Mouse (Mus musculus): ENCODE results near the gene Rims4. TPM values are rescaled to one million over a fixed set of nuclear protein-coding genes. Genes with fewer than 3 reads are reported as not detected.

Gene Rims4
- polyA plus RNA-seq, 1 experiment from 2014 or later, result 0.98 TPM

DNA sequence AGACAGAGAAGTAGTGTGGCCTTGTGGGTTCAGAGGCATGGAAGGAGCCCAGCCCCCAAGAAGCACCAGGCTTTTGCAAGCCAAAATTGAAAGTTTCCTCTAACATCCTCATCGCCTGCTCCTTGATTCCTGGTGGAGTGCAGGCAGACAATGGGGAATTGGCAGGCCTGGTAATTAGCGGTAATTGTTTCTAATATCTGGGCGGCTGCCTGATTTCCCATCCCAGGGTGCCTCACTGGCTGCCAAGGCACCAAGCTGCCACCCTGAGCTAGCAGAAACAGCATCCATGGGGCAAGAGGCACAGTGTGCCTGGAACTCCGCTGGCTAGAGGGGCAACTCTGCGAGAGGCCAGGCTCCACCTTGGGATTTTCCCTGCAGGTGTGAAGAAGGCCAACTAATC, 48.7 kb downstream of the Rims4 start:
- Histone ChIP-seq H3K27ac (ENCODE audit: low read depth, low read length) (no peak overlapping the region), H3K4me1 (replicated peaks; ENCODE audit: control insufficient read depth, insufficient read depth, low read length) (0 out of 2 replicates have a peak, but pooled peaks cover 5% of the 10 kb centered on the region), H3K9ac (ENCODE audit: low read length) (no peak overlapping the region), H3K4me2 (ENCODE audit: low read depth, low read length, severe bottlenecking) (no peak overlapping the region), H3K27me3 (ENCODE audit: control insufficient read depth, insufficient read depth, low read length) (no peaks in the 10 kb centered on the region), H3K4me3 (ENCODE audit: low read depth, low read length) (no peak overlapping the region), H3K36me3 (ENCODE audit: control insufficient read depth, insufficient read depth, low read length) (no peaks in the 10 kb centered on the region), H3K9me3 (ENCODE audit: control insufficient read depth, low read length) (no peaks in the 10 kb centered on the region)
- ATAC-seq (replicated peaks; ENCODE audit: low FRiP score), result no peak
- no peak for DNase-seq (ENCODE audit: low spot score)
- 60% methylated on average over 5 of the region's 5 CpGs for WGBS

DNA sequence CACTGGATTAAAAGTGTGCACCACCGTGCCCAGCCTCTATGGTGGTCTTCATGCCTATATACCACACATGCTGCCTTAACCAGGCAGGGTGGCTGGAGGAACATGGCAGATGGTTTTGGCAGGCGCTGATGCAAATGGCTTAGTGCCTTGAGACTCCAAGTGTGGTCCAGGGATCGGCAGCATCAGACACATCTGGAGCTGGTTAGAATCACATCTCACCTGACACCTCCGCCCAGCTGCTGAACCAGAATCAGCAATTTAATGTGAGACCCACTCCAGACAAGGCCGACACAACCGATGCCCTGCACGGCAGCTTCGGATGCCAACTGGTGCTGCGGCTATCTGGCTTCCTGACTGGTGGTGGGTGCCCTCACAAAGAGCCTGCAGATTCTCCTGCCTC, 52.4 kb downstream of the Rims4 start:
- DNase-seq (ENCODE audit: low spot score), result no peak
- WGBS, result 88% methylated on average over 9 of the region's 9 CpGs
- no peak overlapping the region for H3K9ac ChIP-seq (ENCODE audit: low read length)
- no peaks in the 10 kb centered on the region for H3K27me3 ChIP-seq (ENCODE audit: control insufficient read depth, insufficient read depth, low read length)
- H3K4me3 ChIP-seq (ENCODE audit: low read depth, low read length), result no peak overlapping the region
- 0 out of 2 replicates have a peak, but pooled peaks cover 5% of the 10 kb centered on the region for H3K4me1 ChIP-seq (replicated peaks; ENCODE audit: control insufficient read depth, insufficient read depth, low read length)
- H3K9me3 ChIP-seq (ENCODE audit: control insufficient read depth, low read length), result no peaks in the 10 kb centered on the region
- no peaks in the 10 kb centered on the region for H3K36me3 ChIP-seq (ENCODE audit: control insufficient read depth, insufficient read depth, low read length)
- no peak for ATAC-seq (replicated peaks; ENCODE audit: low FRiP score)
- no peak overlapping the region for H3K4me2 ChIP-seq (ENCODE audit: low read depth, low read length, severe bottlenecking)
- no peak overlapping the region for H3K27ac ChIP-seq (ENCODE audit: low read depth, low read length)

- WGBS, result 91% methylated on average over 5 of the region's 5 CpGs
Observed at GRCm38 (mm10) chr2:163865311-163865710, 53.2 kb downstream of the Rims4 start.

DNA sequence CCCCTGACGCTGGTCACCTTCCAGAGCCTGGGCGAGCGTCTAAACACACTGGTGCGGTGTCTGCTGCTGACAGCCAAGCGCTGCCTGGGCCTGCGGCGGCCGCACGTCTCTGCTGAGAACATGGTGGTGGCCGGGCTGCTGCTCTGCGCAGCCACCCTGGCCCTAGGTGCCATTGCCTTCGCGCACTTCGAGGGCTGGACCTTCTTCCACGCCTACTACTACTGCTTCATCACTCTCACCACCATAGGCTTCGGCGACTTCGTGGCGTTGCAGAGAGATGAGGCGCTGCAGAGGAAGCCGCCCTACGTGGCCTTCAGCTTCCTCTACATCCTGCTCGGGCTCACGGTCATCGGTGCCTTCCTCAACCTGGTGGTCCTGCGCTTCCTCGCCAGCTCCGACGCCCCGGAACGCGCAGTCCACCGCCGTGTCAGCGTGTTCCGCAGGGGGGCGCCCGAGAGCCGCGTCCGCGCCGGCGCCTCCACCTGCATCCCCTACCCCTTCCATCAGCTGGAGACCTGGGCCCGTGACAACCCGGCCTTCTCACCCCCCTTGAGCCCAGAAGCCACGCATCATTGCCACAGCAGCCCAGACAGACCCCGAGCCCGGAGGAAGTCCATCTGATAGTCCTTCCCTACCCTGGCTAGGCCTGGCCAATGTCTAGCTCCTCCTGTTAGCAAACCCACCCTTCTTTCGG, 60.1 kb downstream of the Rims4 start:
- DNase-seq (ENCODE audit: low spot score) (peak; percentile 86), ATAC-seq (replicated peaks; ENCODE audit: low FRiP score) (peak; percentile 65)
- no peak overlapping the region for H3K9ac ChIP-seq (ENCODE audit: low read length)
- no peaks in the 10 kb centered on the region for H3K9me3 ChIP-seq (ENCODE audit: control insufficient read depth, low read length)
- 19% methylated on average over 43 of the region's 50 CpGs for WGBS
- H3K27ac ChIP-seq (ENCODE audit: low read depth, low read length), result no peak overlapping the region
- peaks cover 4% of the 10 kb centered on the region; the same call in 1 of the 2 replicates for H3K4me1 ChIP-seq (replicated peaks; ENCODE audit: control insufficient read depth, insufficient read depth, low read length)
- no peaks in the 10 kb centered on the region for H3K36me3 ChIP-seq (ENCODE audit: control insufficient read depth, insufficient read depth, low read length)
- H3K4me3 ChIP-seq (ENCODE audit: low read depth, low read length), result no peak overlapping the region
- H3K4me2 ChIP-seq (ENCODE audit: low read depth, low read length, severe bottlenecking), result 0 out of 2 replicates have a peak overlapping the region, but pooled peaks have one; percentile 26
- peaks cover 36% of the 10 kb centered on the region for H3K27me3 ChIP-seq (ENCODE audit: control insufficient read depth, insufficient read depth, low read length)

More at GRCm38 (mm10) chr2:163865311-163865710, 53.2 kb downstream of the Rims4 start:
- H3K9ac ChIP-seq (ENCODE audit: low read length), result no peak overlapping the region
- ATAC-seq (replicated peaks; ENCODE audit: low FRiP score) (no peak), DNase-seq (ENCODE audit: low spot score) (no peak)
- H3K27me3 ChIP-seq (ENCODE audit: control insufficient read depth, insufficient read depth, low read length), result no peaks in the 10 kb centered on the region
- no peak overlapping the region for H3K4me2 ChIP-seq (ENCODE audit: low read depth, low read length, severe bottlenecking)
- 0 out of 2 replicates have a peak, but pooled peaks cover 3% of the 10 kb centered on the region for H3K4me1 ChIP-seq (replicated peaks; ENCODE audit: control insufficient read depth, insufficient read depth, low read length)
- no peak overlapping the region for H3K4me3 ChIP-seq (ENCODE audit: low read depth, low read length)
- no peak overlapping the region for H3K27ac ChIP-seq (ENCODE audit: low read depth, low read length)
- H3K36me3 ChIP-seq (ENCODE audit: control insufficient read depth, insufficient read depth, low read length), result no peaks in the 10 kb centered on the region
- no peaks in the 10 kb centered on the region for H3K9me3 ChIP-seq (ENCODE audit: control insufficient read depth, low read length)

DNA sequence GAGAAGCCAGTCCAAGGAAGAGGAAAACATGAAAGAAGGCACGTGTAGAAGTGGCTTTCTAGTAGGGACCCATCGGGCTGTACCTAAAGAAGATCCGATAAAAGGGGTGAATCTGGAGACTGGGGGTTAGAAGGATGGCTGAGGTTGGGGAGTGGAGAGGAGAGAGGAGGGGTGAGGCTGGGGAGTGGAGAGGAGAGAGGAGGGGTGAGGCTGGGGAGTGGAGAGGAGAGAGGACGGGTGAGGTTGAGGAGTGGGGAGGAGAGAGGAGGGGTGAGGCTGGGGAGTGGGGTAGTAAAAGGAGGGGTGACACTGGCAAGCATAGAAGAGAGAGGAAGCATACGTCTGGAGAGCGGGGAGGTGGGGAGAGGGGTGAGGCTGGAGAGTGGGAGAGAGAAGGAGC, 61.2 kb downstream of the Rims4 start:
- peaks cover 44% of the 10 kb centered on the region for H3K27me3 ChIP-seq (ENCODE audit: control insufficient read depth, insufficient read depth, low read length)
- no peak for ATAC-seq (replicated peaks; ENCODE audit: low FRiP score)

DNA sequence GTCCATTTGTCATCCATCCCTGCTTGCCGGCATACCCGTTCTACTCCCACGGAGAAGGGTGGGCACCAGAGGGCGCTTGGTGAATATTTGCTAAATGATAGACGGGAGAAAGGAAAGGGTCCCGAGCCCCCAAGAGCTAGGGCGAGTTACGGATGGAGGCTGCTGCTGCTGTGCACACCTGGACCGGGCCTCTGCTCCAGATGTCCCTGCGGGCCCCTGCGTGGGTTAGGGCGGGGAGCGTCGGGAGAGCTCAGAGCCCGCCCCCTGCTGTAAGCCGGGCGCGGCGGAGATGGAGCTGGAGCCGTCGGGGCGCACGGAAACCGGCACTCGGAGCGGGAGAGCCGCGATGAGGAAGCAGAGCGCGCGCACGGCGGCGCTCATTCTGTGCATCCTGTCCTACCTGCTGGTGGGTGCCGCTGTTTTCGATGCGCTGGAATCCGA, 65.0 kb downstream of the Rims4 start, which contains the start of gene Kcnk15:
Kcnk15 (plus strand) TSS at position 191 of the 441 bp plus-strand sequence.
- H3K9me3 ChIP-seq (ENCODE audit: control insufficient read depth, low read length), result no peaks in the 10 kb centered on the region

More for the DNA sequence above, 61.2 kb downstream of the Rims4 start:
- no peak for DNase-seq (ENCODE audit: low spot score)
- H3K27ac ChIP-seq (ENCODE audit: low read depth, low read length), result no peak overlapping the region
- no peak overlapping the region for H3K9ac ChIP-seq (ENCODE audit: low read length)
- H3K4me1 ChIP-seq (replicated peaks; ENCODE audit: control insufficient read depth, insufficient read depth, low read length), result peaks cover 4% of the 10 kb centered on the region; the same call in 1 of the 2 replicates
- H3K9me3 ChIP-seq (ENCODE audit: control insufficient read depth, low read length), result no peaks in the 10 kb centered on the region
- 83% methylated on average over 6 of the region's 6 CpGs for WGBS
- H3K4me2 ChIP-seq (ENCODE audit: low read depth, low read length, severe bottlenecking), result no peak overlapping the region
- no peaks in the 10 kb centered on the region for H3K36me3 ChIP-seq (ENCODE audit: control insufficient read depth, insufficient read depth, low read length)
- H3K4me3 ChIP-seq (ENCODE audit: low read depth, low read length), result no peak overlapping the region

DNA sequence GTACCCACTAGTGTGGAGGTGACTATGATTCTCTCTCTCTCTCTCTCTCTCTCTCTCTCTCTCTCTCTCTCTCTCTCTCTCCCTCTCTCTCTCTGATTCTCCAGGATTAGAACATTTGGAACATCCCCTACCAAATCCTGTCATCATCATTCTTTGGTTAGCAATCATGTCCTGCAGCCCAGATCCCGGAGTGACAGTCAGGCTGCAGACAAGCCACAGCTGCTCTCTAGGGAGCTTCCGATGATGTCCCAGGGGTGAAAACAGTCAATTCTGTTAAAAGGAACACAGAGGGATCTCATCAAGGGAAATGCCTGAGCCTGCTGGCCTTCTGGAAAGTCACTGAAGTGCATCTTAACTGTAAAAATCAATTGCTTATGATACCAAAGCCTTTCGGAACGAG, 76.4 kb downstream of the Rims4 start:
- Histone ChIP-seq H3K4me1 (replicated peaks; ENCODE audit: control insufficient read depth, insufficient read depth, low read length) (no peaks in the 10 kb centered on the region), H3K36me3 (ENCODE audit: control insufficient read depth, insufficient read depth, low read length) (no peaks in the 10 kb centered on the region), H3K4me2 (ENCODE audit: low read depth, low read length, severe bottlenecking) (no peak overlapping the region), H3K27me3 (ENCODE audit: control insufficient read depth, insufficient read depth, low read length) (no peaks in the 10 kb centered on the region), H3K9me3 (ENCODE audit: control insufficient read depth, low read length) (no peaks in the 10 kb centered on the region), H3K4me3 (ENCODE audit: low read depth, low read length) (no peak overlapping the region), H3K9ac (ENCODE audit: low read length) (no peak overlapping the region), H3K27ac (ENCODE audit: low read depth, low read length) (no peak overlapping the region)
- no peak for ATAC-seq (replicated peaks; ENCODE audit: low FRiP score)
- WGBS, result 83% methylated on average over 4 of the region's 4 CpGs
- DNase-seq (ENCODE audit: low spot score), result no peak

More for the DNA sequence above, 65.0 kb downstream of the Rims4 start, which contains the start of gene Kcnk15:
- Histone ChIP-seq H3K36me3 (ENCODE audit: control insufficient read depth, insufficient read depth, low read length) (no peaks in the 10 kb centered on the region), H3K27ac (ENCODE audit: low read depth, low read length) (no peak within 1 kb of the TSS), H3K27me3 (ENCODE audit: control insufficient read depth, insufficient read depth, low read length) (peaks cover 50% of the 10 kb centered on the region), H3K4me1 (replicated peaks; ENCODE audit: control insufficient read depth, insufficient read depth, low read length) (peaks cover 2% of the 10 kb centered on the region; the same call in 1 of the 2 replicates), H3K4me3 (ENCODE audit: low read depth, low read length) (peak within 1 kb of the TSS; percentile 14; the same call in 1 of the 2 replicates), H3K4me2 (ENCODE audit: low read depth, low read length, severe bottlenecking) (peak within 1 kb of the TSS; percentile 15; the same call in 1 of the 2 replicates), H3K9ac (ENCODE audit: low read length) (no peak within 1 kb of the TSS)
- no peak for ATAC-seq (replicated peaks; ENCODE audit: low FRiP score)
- WGBS, result 2% methylated on average over 38 of the region's 38 CpGs
- DNase-seq (ENCODE audit: low spot score), result peak; percentile 60

DNA sequence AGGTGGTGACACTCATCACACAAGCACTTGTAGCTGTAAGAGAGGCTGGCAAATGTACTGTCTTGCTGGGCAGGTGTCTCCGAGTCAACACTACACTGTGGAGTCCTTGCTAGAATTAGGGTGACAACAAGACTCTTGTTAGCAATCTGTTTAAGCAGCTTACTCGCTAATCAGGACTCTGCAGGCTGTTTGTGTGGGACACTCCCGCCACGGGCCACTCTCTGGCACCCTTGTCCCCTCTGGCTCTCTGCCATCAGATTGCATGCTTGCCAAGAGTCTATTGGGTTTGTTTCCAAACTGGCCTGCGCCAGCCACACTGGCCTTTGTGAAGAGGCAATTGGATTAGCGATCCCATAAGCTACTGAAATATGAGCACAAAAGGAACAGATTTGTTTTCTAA, 79.0 kb downstream of the Rims4 start:
- ATAC-seq (replicated peaks; ENCODE audit: low FRiP score) (no peak), DNase-seq (ENCODE audit: low spot score) (no peak)
- no peak overlapping the region for H3K27ac ChIP-seq (ENCODE audit: low read depth, low read length)
- H3K4me1 ChIP-seq (replicated peaks; ENCODE audit: control insufficient read depth, insufficient read depth, low read length), result no peaks in the 10 kb centered on the region
- no peaks in the 10 kb centered on the region for H3K36me3 ChIP-seq (ENCODE audit: control insufficient read depth, insufficient read depth, low read length)
- H3K9me3 ChIP-seq (ENCODE audit: control insufficient read depth, low read length), result no peaks in the 10 kb centered on the region
- H3K9ac ChIP-seq (ENCODE audit: low read length), result no peak overlapping the region
- WGBS, result 52% methylated on average over 6 of the region's 6 CpGs
- H3K4me2 ChIP-seq (ENCODE audit: low read depth, low read length, severe bottlenecking), result no peak overlapping the region
- H3K4me3 ChIP-seq (ENCODE audit: low read depth, low read length), result no peak overlapping the region
- no peaks in the 10 kb centered on the region for H3K27me3 ChIP-seq (ENCODE audit: control insufficient read depth, insufficient read depth, low read length)

Measured in forebrain, embryonic 11.5 days (tissue).